Mouse (Mus musculus) olfactory bulb, adult 2 months (tissue): Measurements from ENCODE around the gene Zfp326.

Experiments
- CTCF ChIP-seq: fragments of 200-500 bp; IDR thresholded peaks from 2 replicates; pipeline ENCODE4 v1.5.1; 2012; ENCODE audit warnings: low read depth, mild to moderate bottlenecking, low read length, moderate library complexity; ENCODE audit not compliant: insufficient read depth
- POLR2A ChIP-seq: fragments of 200-500 bp; IDR thresholded peaks from 2 replicates; pipeline ENCODE4 v1.6.1; 2012; ENCODE audit warnings: mild to moderate bottlenecking, low read depth, low read length, moderate library complexity; ENCODE audit not compliant: insufficient read depth

- TF ChIP-seq CTCF (no peak), POLR2A (no peak)
These were observed 31.3 kb upstream of the Zfp326 start for GRCm38 (mm10) chr5:105845041-105845440.
